Mouse (Mus musculus) spleen, adult 2 months (tissue): Measurements from ENCODE around the gene Trim71.

Experiments
- CTCF ChIP-seq: fragments of 200-500 bp; IDR thresholded peaks from 2 replicates; pipeline ENCODE4 v1.5.1; 2011; ENCODE audit warnings: mild to moderate bottlenecking, inconsistent platforms; ENCODE audit not compliant: insufficient read depth, insufficient read length, insufficient replicate concordance; ENCODE audit errors: extremely low read depth
- POLR2A ChIP-seq: fragments of 200-500 bp; IDR thresholded peaks from 2 replicates; pipeline ENCODE4 v1.6.1; 2011; ENCODE audit warnings: low read depth, low read length, inconsistent platforms

GRCm38 (mm10) chr9:114515364-114515763 lies 48.8 kb downstream of the Trim71 start, which contains the start of gene C130032M10Rik:
- TF ChIP-seq CTCF (no peak), POLR2A (no peak)
